Mouse (Mus musculus): Measurements from ENCODE around the gene Gm49405.
"Not testable (repeated sequence)": the region's sequence is repeated elsewhere in the genome, so short reads cannot be mapped to it uniquely, and the experiment has no call there.

Gm49405 gene

GRCm38 (mm10) chr19:4017921-4018587 is 17.6 kb downstream of the Gm49405 start:
- DNase-seq: no peak

- DNase-seq: peak; percentile 89
These were observed 18.5 kb downstream of the Gm49405 start for GRCm38 (mm10) chr19:4018743-4019583.

- DNase-seq: no peak
These were observed 22.8 kb downstream of the Gm49405 start for GRCm38 (mm10) chr19:4023185-4023584.

GRCm38 (mm10) chr19:4027576-4027975 is 27.1 kb downstream of the Gm49405 start:
- DNase-seq: no peak

- DNase-seq: no peak
These were observed 32.2 kb downstream of the Gm49405 start for GRCm38 (mm10) chr19:4032668-4033067.

GRCm38 (mm10) chr19:4033298-4033697 is 32.9 kb downstream of the Gm49405 start:
- peak; percentile 43 for DNase-seq

GRCm38 (mm10) chr19:4033742-4034141 is 33.3 kb downstream of the Gm49405 start:
- no peak for DNase-seq

- no peak for DNase-seq
These were observed 36.1 kb downstream of the Gm49405 start for GRCm38 (mm10) chr19:4036327-4037045.

GRCm38 (mm10) chr19:4037154-4037787 is 36.8 kb downstream of the Gm49405 start:
- DNase-seq: not testable (repeated sequence)

GRCm38 (mm10) chr19:4037788-4038232 is 37.4 kb downstream of the Gm49405 start, which contains the start of gene Gstp1:
TSS of gene Gstp1 (minus strand) at chr19:4037985.
- DNase-seq: peak; percentile 92

GRCm38 (mm10) chr19:4040941-4041340 is 40.5 kb downstream of the Gm49405 start:
- DNase-seq: not testable (repeated sequence)

- not testable (repeated sequence) for DNase-seq
These were observed 41.1 kb downstream of the Gm49405 start for GRCm38 (mm10) chr19:4041500-4041899.

- peak; percentile 38 for DNase-seq
These were observed 41.7 kb downstream of the Gm49405 start for GRCm38 (mm10) chr19:4042124-4042523.

GRCm38 (mm10) chr19:4044109-4044508 is 43.7 kb downstream of the Gm49405 start:
- DNase-seq: not testable (repeated sequence)

- DNase-seq: peak; percentile 85
These were observed 45.8 kb downstream of the Gm49405 start, which contains the start of gene Gstp2 for GRCm38 (mm10) chr19:4045966-4046865. TSS of gene Gstp2 (minus strand) at chr19:4046023.

GRCm38 (mm10) chr19:4046866-4047254 is 46.4 kb downstream of the Gm49405 start:
- DNase-seq: no peak

GRCm38 (mm10) chr19:4047859-4048258 is 47.4 kb downstream of the Gm49405 start:
- DNase-seq: peak; percentile 92

GRCm38 (mm10) chr19:4049069-4049468 is 48.6 kb downstream of the Gm49405 start:
- DNase-seq: not testable (repeated sequence)

GRCm38 (mm10) chr19:4051016-4051415 is 50.6 kb downstream of the Gm49405 start:
- no peak for DNase-seq

GRCm38 (mm10) chr19:4051741-4052515 is 51.5 kb downstream of the Gm49405 start:
- peak; percentile 88 for DNase-seq
